Mouse (Mus musculus) ES-E14 (cell line): ENCODE results near the gene Taf5l. TPM values are rescaled to one million over a fixed set of nuclear protein-coding genes. Genes with fewer than 3 reads are reported as not detected.

Experiments
- DNase-seq: peaks from one replicate; pipeline ENCODE4 v3.0.0-alpha.2; 2013; ENCODE audit warnings: low read depth, low spot score
- H3K27ac ChIP-seq: 2 replicates; pipeline ENCODE4 v1.5.1; 2012; ENCODE audit warnings: low read depth, mild to moderate bottlenecking, low read length, moderate library complexity, mixed read lengths; ENCODE audit not compliant: poor library complexity, insufficient read depth, severe bottlenecking
- H3K36me3 ChIP-seq: 2 replicates; pipeline ENCODE4 v1.6.1; 2012; ENCODE audit warnings: mild to moderate bottlenecking, low read length, moderate library complexity, mixed read lengths; ENCODE audit not compliant: control insufficient read depth, poor library complexity, insufficient read depth, severe bottlenecking
- H3K4me1 ChIP-seq, 2 experiments: fragments of 150-350 bp in 1 of 2; sonication (generic) in 1 of 2; 2 replicates each; pipeline ENCODE4 v1.6.1; 2012; ENCODE audit warnings: low read length in 2 of 2, mild to moderate bottlenecking in 1 of 2, mixed read lengths in 1 of 2; ENCODE audit not compliant: control insufficient read depth in 2 of 2, insufficient read depth in 2 of 2, poor library complexity in 1 of 2
- H3K4me3 ChIP-seq, 2 experiments: fragments of 150-350 bp in 1 of 2; sonication (generic) in 1 of 2; 2 replicates each; pipeline ENCODE4 v1.5.1; 2012; ENCODE audit warnings: low read length in 2 of 2, low read depth in 1 of 2, mild to moderate bottlenecking in 1 of 2, mixed read lengths in 1 of 2; ENCODE audit not compliant: insufficient read depth in 1 of 2, poor library complexity in 1 of 2, severe bottlenecking in 1 of 2
- H3K9ac ChIP-seq: 2 replicates; pipeline ENCODE4 v1.6.1; 2012; ENCODE audit warnings: low read depth, mild to moderate bottlenecking, low read length, mixed read lengths; ENCODE audit not compliant: poor library complexity, insufficient read depth, severe bottlenecking
- H3K9me3 ChIP-seq: fragments of 150-350 bp; sonication (generic); 2 replicates; pipeline ENCODE4 v1.6.1; 2012; ENCODE audit warnings: low read depth, mild to moderate bottlenecking, low read length; ENCODE audit not compliant: control insufficient read depth, insufficient read depth
- CHD2 ChIP-seq: IDR thresholded peaks from 2 replicates; pipeline ENCODE4 v1.6.1; 2014; ENCODE audit warnings: mild to moderate bottlenecking, low read depth, low read length, inconsistent platforms
- HCFC1 ChIP-seq: IDR thresholded peaks from 2 replicates; pipeline ENCODE4 v1.6.1; 2012; ENCODE audit warnings: low read length, inconsistent platforms, borderline replicate concordance; ENCODE audit not compliant: insufficient read depth
- MAFK ChIP-seq: IDR thresholded peaks from 2 replicates; pipeline ENCODE4 v1.6.1; 2014; ENCODE audit warnings: mild to moderate bottlenecking, low read depth, low read length, inconsistent platforms; ENCODE audit not compliant: insufficient read depth
- ZC3H11A ChIP-seq: IDR thresholded peaks from 2 replicates; pipeline ENCODE4 v1.6.1; 2012; ENCODE audit warnings: low read depth, mild to moderate bottlenecking, inconsistent platforms, low read length, borderline replicate concordance
- in situ Hi-C, 2 experiments: fragments of 600-800 bp; cut with MboI; formaldehyde crosslinking; loops; one replicate each; pipeline ENCODE4 v1.15.1; 2025; ENCODE audit warnings: low sequenced_read_pairs in 2 of 2, inconsistent platforms in 1 of 2; ENCODE audit not compliant: unreplicated experiment in 2 of 2
- total RNA-seq: library from RNA; depleted of rRNA; stranded (reverse); fragments of 300-350 nt; gene quantifications from 2 replicates; pipeline ENCODE4 v1.2.3, GENCODE M21; 2012; rRNA removed

Gene Taf5l
- total RNA-seq, 1 experiment = 95.4 TPM

- peak within 1 kb of the TSS; percentile 62 for H3K27ac ChIP-seq
- peak within 1 kb of the TSS; percentile 94 to 99 for H3K4me3 ChIP-seq
- in situ Hi-C loops = no loop called here
- TF ChIP-seq MAFK (no peak), HCFC1 (peak; percentile 87), CHD2 (peak; percentile 65; the same call in 1 of the 2 replicates), ZC3H11A (peak; percentile 59)
- peaks cover 0 to 4% of the 10 kb centered on the region in 2 experiments; a peak in 3 of 4 replicates for H3K4me1 ChIP-seq
- H3K36me3 ChIP-seq = peaks cover 15% of the 10 kb centered on the region
- peak within 1 kb of the TSS; percentile 96 for H3K9ac ChIP-seq
- no peaks in the 10 kb centered on the region for H3K9me3 ChIP-seq
- peak; percentile 99 for DNase-seq
Measured at GRCm38 (mm10) chr8:123948942-123949685, 72.1 kb downstream of the Taf5l start, which contains the start of gene Nup133. TSS of gene Nup133 (minus strand) at chr8:123949265.

Other genes starting within 250 kb of the Taf5l start
- gene Rab4a, start 215.4 kb downstream of the Taf5l start, total RNA-seq = 22.1 and 29.6 TPM in 2 replicates
- gene Ccsap, start 161.2 kb downstream of the Taf5l start, total RNA-seq = 4.5 and 5.1 TPM in 2 replicates
- 33.9 and 54.5 TPM in 2 replicates for gene Acta1, start 126.6 kb downstream of the Taf5l start, total RNA-seq
- 71.0 and 74.2 TPM in 2 replicates for gene Nup133, start 72.1 kb downstream of the Taf5l start, total RNA-seq
- 24.6 and 32.1 TPM in 2 replicates for gene Abcb10, start 38.3 kb downstream of the Taf5l start, total RNA-seq
- gene Urb2, start 111 bp upstream of the Taf5l start, total RNA-seq = 80.0 and 81.8 TPM in 2 replicates
- gene Galnt2, start 210.0 kb upstream of the Taf5l start, total RNA-seq = 41.0 and 45.6 TPM in 2 replicates